Mouse (Mus musculus) limb, embryonic 15.5 days (tissue): Measurements from ENCODE around the gene Olfr1012. TPM values are rescaled to one million over a fixed set of nuclear protein-coding genes. Genes with fewer than 3 reads are reported as not detected.

ENCODE experiments used
- polyA plus RNA-seq: library from polyadenylated mRNA; unstranded; fragments of >200 nt; fragmentation: Nextera tagmentation; extraction: Ambion mirVana; gene quantifications from 2 replicates; pipeline ENCODE4 v1.2.1, GENCODE M21; 2015

The Olfr1012 gene
- polyA plus RNA-seq, 1 experiment from 2014 or later, result not detected

Other genes with a start within 250 kb of the Olfr1012 start
- 15.1 and 16.6 TPM in 2 replicates for gene 4833423E24Rik, start 243.7 kb downstream of the Olfr1012 start, polyA plus RNA-seq
- not detected in 2 replicates for gene Olfr996, start 183.6 kb downstream of the Olfr1012 start, polyA plus RNA-seq
- gene Olfr998, start 173.8 kb downstream of the Olfr1012 start, polyA plus RNA-seq, result not detected in 2 replicates
- gene Olfr1000, start 150.9 kb downstream of the Olfr1012 start, polyA plus RNA-seq, result not detected in 2 replicates
- not detected in 2 replicates for gene Olfr1002, start 112.1 kb downstream of the Olfr1012 start, polyA plus RNA-seq
- not detected in 2 replicates for gene Olfr154, start 98.3 kb downstream of the Olfr1012 start, polyA plus RNA-seq
- gene Olfr1006, start 84.0 kb downstream of the Olfr1012 start, polyA plus RNA-seq, result not detected in 2 replicates
- not detected in 2 replicates for gene Olfr1008, start 73.3 kb downstream of the Olfr1012 start, polyA plus RNA-seq
- not detected in 2 replicates for gene Olfr1009, start 47.3 kb downstream of the Olfr1012 start, polyA plus RNA-seq
- gene Olfr1013, start 4.3 kb upstream of the Olfr1012 start, polyA plus RNA-seq, result not detected in 2 replicates
- not detected in 2 replicates for gene Olfr1014, start 9.9 kb upstream of the Olfr1012 start, polyA plus RNA-seq
- not detected in 2 replicates for gene Olfr1015, start 19.3 kb upstream of the Olfr1012 start, polyA plus RNA-seq
- gene Olfr1016, start 39.8 kb upstream of the Olfr1012 start, polyA plus RNA-seq, result not detected in 2 replicates
- gene Olfr1018, start 55.7 kb upstream of the Olfr1012 start, polyA plus RNA-seq, result not detected in 2 replicates
- gene Olfr1019, start 82.7 kb upstream of the Olfr1012 start, polyA plus RNA-seq, result not detected in 2 replicates
- gene Olfr1020, start 84.3 kb upstream of the Olfr1012 start, polyA plus RNA-seq, result not detected in 2 replicates
- gene Olfr1022, start 105.8 kb upstream of the Olfr1012 start, polyA plus RNA-seq, result not detected in 2 replicates
- not detected in 2 replicates for gene Olfr1023, start 122.9 kb upstream of the Olfr1012 start, polyA plus RNA-seq
- gene Olfr1024, start 142.3 kb upstream of the Olfr1012 start, polyA plus RNA-seq, result not detected in 2 replicates
- not detected in 2 replicates for gene Olfr1025-ps1, start 152.4 kb upstream of the Olfr1012 start, polyA plus RNA-seq
- not detected in 2 replicates for gene Olfr1026, start 158.8 kb upstream of the Olfr1012 start, polyA plus RNA-seq
- not detected in 2 replicates for gene Olfr1028, start 187.7 kb upstream of the Olfr1012 start, polyA plus RNA-seq
- gene Olfr1029, start 211.1 kb upstream of the Olfr1012 start, polyA plus RNA-seq, result not detected in 2 replicates
- gene Olfr1030, start 216.5 kb upstream of the Olfr1012 start, polyA plus RNA-seq, result not detected in 2 replicates
- gene Olfr1031, start 227.5 kb upstream of the Olfr1012 start, polyA plus RNA-seq, result not detected in 2 replicates
- gene Olfr1032, start 242.8 kb upstream of the Olfr1012 start, polyA plus RNA-seq, result not detected in 2 replicates